Mouse (Mus musculus): Measurements from ENCODE around the gene Uvrag. TPM values are rescaled to one million over a fixed set of nuclear protein-coding genes. Genes with fewer than 3 reads are reported as not detected.

Gene Uvrag
- total and polyA plus RNA-seq, 3 experiments = 15.0 to 19.5 TPM; not detected in 1

GRCm38 (mm10) chr7:98862994-98863393 lies 277.9 kb downstream of the Uvrag start:
- Histone ChIP-seq H3K9ac (ENCODE audit: control insufficient read depth, low read depth, low read length, poor library complexity, severe bottlenecking) (no peak overlapping the region), H3K4me3 (ENCODE audit: control insufficient read depth in 1 of 2, insufficient read depth in 1 of 2, low read depth in 2 of 2, low read length in 2 of 2) (no peak overlapping the region)
- TF ChIP-seq CHD1 (IDR thresholded peaks at IDR 0.05; ENCODE audit: low read depth, low read length) (no peak), POLR2AphosphoS2 (IDR thresholded peaks at IDR 0.05; ENCODE audit: low read length) (no peak), KAT2A (conservative IDR thresholded peaks at IDR 0.05; ENCODE audit: low read depth, low read length) (no peak), USF1 (IDR thresholded peaks at IDR 0.05; ENCODE audit: low read depth, low read length) (no peak), ZNF384 (IDR thresholded peaks at IDR 0.05; ENCODE audit: low read depth, low read length) (no peak), MYB (IDR thresholded peaks at IDR 0.05; ENCODE audit: low read depth, low read length) (no peak), TBP (IDR thresholded peaks at IDR 0.05; ENCODE audit: low read depth, low read length) (no peak), MXI1 (IDR thresholded peaks at IDR 0.05; ENCODE audit: low read depth, low read length) (no peak), ZKSCAN1 (IDR thresholded peaks at IDR 0.05; ENCODE audit: low read depth, low read length) (no peak), RAD21 (IDR thresholded peaks at IDR 0.05; ENCODE audit: low read depth, low read length) (no peak), E2F4 (IDR thresholded peaks at IDR 0.05; ENCODE audit: borderline replicate concordance, low read depth, low read length) (no peak), CTCF (IDR thresholded peaks at IDR 0.05 in 2 of 3, conservative IDR thresholded peaks at IDR 0.05 in 1 of 3; ENCODE audit: control insufficient read depth in 1 of 3, insufficient read depth in 1 of 3, low read depth in 2 of 3, low read length in 3 of 3, poor library complexity in 1 of 3, severe bottlenecking in 1 of 3) (no peak), NRF1 (IDR thresholded peaks at IDR 0.05; ENCODE audit: insufficient read depth, low read depth, low read length, poor library complexity, severe bottlenecking) (no peak), MYC (IDR thresholded peaks at IDR 0.05; ENCODE audit: low read depth, low read length) (no peak), USF2 (IDR thresholded peaks at IDR 0.05; ENCODE audit: borderline replicate concordance in 1 of 2, insufficient read depth in 1 of 2, low read depth in 1 of 2, low read length in 2 of 2) (no peak), ELF1 (IDR thresholded peaks at IDR 0.05; ENCODE audit: low read depth, low read length) (no peak), NELFE (IDR thresholded peaks at IDR 0.05; ENCODE audit: low read depth, low read length) (no peak), GABPA (IDR thresholded peaks at IDR 0.05; ENCODE audit: low read depth, low read length) (no peak), MAFK (IDR thresholded peaks at IDR 0.05; ENCODE audit: borderline replicate concordance, low read depth, low read length) (no peak)

DNA sequence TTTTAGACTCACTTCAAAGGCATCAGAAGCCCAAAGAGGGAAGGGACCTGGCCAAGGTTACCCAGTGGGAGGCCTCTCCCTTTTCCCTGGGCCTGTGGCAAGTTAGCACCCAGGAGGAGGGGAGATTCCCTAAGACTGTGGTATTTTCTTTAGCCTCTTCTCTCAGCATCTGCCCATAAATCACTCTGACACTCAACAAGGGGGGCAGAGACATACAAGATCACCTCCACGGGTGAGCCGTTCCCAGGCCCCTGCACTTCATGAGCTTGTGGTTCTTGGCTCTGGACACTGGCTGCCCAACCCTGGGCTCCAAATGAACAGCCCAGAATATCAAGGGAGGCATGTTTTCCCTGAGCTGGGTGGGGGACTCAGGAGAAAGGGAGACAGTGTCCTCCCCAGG lies 279.9 kb downstream of the Uvrag start:
- H3K9ac ChIP-seq (ENCODE audit: control insufficient read depth, low read depth, low read length, poor library complexity, severe bottlenecking) = no peak overlapping the region
- no peaks in the 10 kb centered on the region for H3K27me3 ChIP-seq (ENCODE audit: control insufficient read depth in 1 of 2, insufficient read depth in 2 of 2, low read length in 2 of 2)
- no peak overlapping the region for H3K4me3 ChIP-seq (ENCODE audit: control insufficient read depth in 1 of 2, insufficient read depth in 1 of 2, low read depth in 2 of 2, low read length in 2 of 2)
- H3K36me3 ChIP-seq (ENCODE audit: control insufficient read depth in 1 of 2, insufficient read depth in 2 of 2, low read length in 2 of 2) = peaks cover 0 to 2% of the 10 kb centered on the region in 2 experiments; a peak in 1 of 4 replicates
- no peak for DNase-seq (ENCODE audit: low read depth, low spot score)
- no peak overlapping the region for H3K27ac ChIP-seq (ENCODE audit: control insufficient read depth, low read depth, low read length)
- TF ChIP-seq ELF1 (IDR thresholded peaks at IDR 0.05; ENCODE audit: low read depth, low read length) = no peak
- TF ChIP-seq BHLHE40 (IDR thresholded peaks at IDR 0.05; ENCODE audit: borderline replicate concordance, low read depth, low read length) = no peak
- TF ChIP-seq MAX (IDR thresholded peaks at IDR 0.05; ENCODE audit: low read length) = no peak
- no peak for TF ChIP-seq TCF12 (IDR thresholded peaks at IDR 0.05; ENCODE audit: low read depth, low read length)
- no peak for TF ChIP-seq POLR2AphosphoS5 (IDR thresholded peaks at IDR 0.05; ENCODE audit: borderline replicate concordance, low read depth, low read length)
- TF ChIP-seq ZMIZ1 (IDR thresholded peaks at IDR 0.05; ENCODE audit: low read depth, low read length) = no peak
- TF ChIP-seq E2F4 (IDR thresholded peaks at IDR 0.05; ENCODE audit: borderline replicate concordance, low read depth, low read length) = no peak
- TF ChIP-seq MAZ (IDR thresholded peaks at IDR 0.05; ENCODE audit: low read depth, low read length) = no peak
- no peak for TF ChIP-seq GATA1 (IDR thresholded peaks at IDR 0.05; ENCODE audit: low read depth, low read length)
- no peak for TF ChIP-seq UBTF (IDR thresholded peaks at IDR 0.05; ENCODE audit: borderline replicate concordance, insufficient read depth, low read depth, low read length)
- TF ChIP-seq CTCF (IDR thresholded peaks at IDR 0.05 in 2 of 3, conservative IDR thresholded peaks at IDR 0.05 in 1 of 3; ENCODE audit: control insufficient read depth in 1 of 3, insufficient read depth in 1 of 3, low read depth in 2 of 3, low read length in 3 of 3, poor library complexity in 1 of 3, severe bottlenecking in 1 of 3) = no peak
- peaks cover 0 to 11% of the 10 kb centered on the region in 2 experiments; a peak in 2 of 4 replicates for H3K4me1 ChIP-seq (ENCODE audit: control insufficient read depth in 1 of 2, insufficient read depth in 2 of 2, low read length in 2 of 2)
- H3K79me2 ChIP-seq (ENCODE audit: control insufficient read depth, insufficient read depth, low read length, poor library complexity) = no peaks in the 10 kb centered on the region
- H3K9me3 ChIP-seq (replicated peaks; ENCODE audit: insufficient read depth, low read length) = no peaks in the 10 kb centered on the region

More at GRCm38 (mm10) chr7:98862994-98863393, 277.9 kb downstream of the Uvrag start:
- peaks cover 0 to 5% of the 10 kb centered on the region in 2 experiments; a peak in 2 of 4 replicates for H3K36me3 ChIP-seq (ENCODE audit: control insufficient read depth in 1 of 2, insufficient read depth in 2 of 2, low read length in 2 of 2)
- peaks cover 0 to 9% of the 10 kb centered on the region in 2 experiments; a peak in 2 of 4 replicates for H3K4me1 ChIP-seq (ENCODE audit: control insufficient read depth in 1 of 2, insufficient read depth in 2 of 2, low read length in 2 of 2)
- no peaks in the 10 kb centered on the region for H3K9me3 ChIP-seq (replicated peaks; ENCODE audit: insufficient read depth, low read length)
- H3K79me2 ChIP-seq (ENCODE audit: control insufficient read depth, insufficient read depth, low read length, poor library complexity) = no peaks in the 10 kb centered on the region
- no peaks in the 10 kb centered on the region for H3K27me3 ChIP-seq (ENCODE audit: control insufficient read depth in 1 of 2, insufficient read depth in 2 of 2, low read length in 2 of 2)
- no peak overlapping the region for H3K27ac ChIP-seq (ENCODE audit: control insufficient read depth, low read depth, low read length)
- no peak for DNase-seq (ENCODE audit: low read depth, low spot score)
